Mouse (Mus musculus) liver, embryonic 14.5 days (tissue): ENCODE data around the gene Stag1. TPM values are rescaled to one million over a fixed set of nuclear protein-coding genes. Genes with fewer than 3 reads are reported as not detected.

ENCODE experiments used
- ATAC-seq: fragments of 200-750 bp; cut with Nextera tagmentation; 2 replicates; pipeline ENCODE4 v1.8.0; 2017; ENCODE audit warnings: moderate number of reproducible peaks, mild to moderate bottlenecking, moderate library complexity; ENCODE audit not compliant: insufficient read depth
- DNase-seq, 3 experiments: peaks; one replicate each; pipeline ENCODE4 v3.0.0-alpha.2; 2012 to 2013; ENCODE audit warnings: low read depth in 3 of 3, low spot score in 3 of 3
- H3K27ac ChIP-seq: fragments of 300-500 bp; sonication (generic); 2 replicates; pipeline ENCODE4 v1.5.1; 2014; ENCODE audit warnings: moderate library complexity, mild to moderate bottlenecking, control low read depth, inconsistent platforms
- H3K27me3 ChIP-seq: fragments of 300-500 bp; sonication (generic); 2 replicates; pipeline ENCODE4 v1.6.1; 2014; ENCODE audit warnings: mild to moderate bottlenecking, low read length, moderate library complexity; ENCODE audit not compliant: control insufficient read depth, insufficient read depth
- H3K36me3 ChIP-seq: fragments of 300-500 bp; sonication (generic); replicated peaks from 2 replicates; pipeline ENCODE4 v1.6.1; 2014; ENCODE audit warnings: low read depth; ENCODE audit not compliant: control insufficient read depth, insufficient read depth
- H3K4me1 ChIP-seq, 2 experiments: fragments of 200-500 bp in 1 of 2; fragments of 300-500 bp in 1 of 2; sonication (generic) in 1 of 2; replicated peaks; 2 replicates each; pipeline ENCODE4 v1.6.1; 2012 to 2014; ENCODE audit warnings: antibody characterized with exemption in 1 of 2, inconsistent platforms in 1 of 2, low read length in 1 of 2; ENCODE audit not compliant: control insufficient read depth in 2 of 2, insufficient read depth in 2 of 2
- H3K4me2 ChIP-seq: fragments of 300-500 bp; sonication (generic); 2 replicates; pipeline ENCODE4 v1.6.1; 2014; ENCODE audit warnings: low read depth, mild to moderate bottlenecking, control low read depth, moderate library complexity
- H3K4me3 ChIP-seq, 2 experiments: fragments of 200-500 bp in 1 of 2; fragments of 300-500 bp in 1 of 2; sonication (generic) in 1 of 2; 2 replicates each; pipeline ENCODE4 v1.5.1; 2012 to 2014; ENCODE audit warnings: low read depth in 2 of 2, low read length in 2 of 2, mild to moderate bottlenecking in 2 of 2, control low read depth in 1 of 2, inconsistent platforms in 1 of 2, moderate library complexity in 1 of 2; ENCODE audit not compliant: insufficient read depth in 1 of 2
- H3K9ac ChIP-seq: fragments of 300-500 bp; sonication (generic); replicated peaks from 2 replicates; pipeline ENCODE4 v1.6.1; 2014; ENCODE audit warnings: mild to moderate bottlenecking, control low read depth, moderate library complexity
- H3K9me3 ChIP-seq: fragments of 300-500 bp; sonication (generic); 2 replicates; pipeline ENCODE4 v1.6.1; 2016; ENCODE audit warnings: low read length, mixed read lengths; ENCODE audit not compliant: control insufficient read depth
- CTCF ChIP-seq: IDR thresholded peaks from 2 replicates; pipeline ENCODE4 v1.5.1; 2016; ENCODE audit warnings: antibody characterized with exemption, low read depth, control low read depth
- EP300 ChIP-seq: IDR thresholded peaks from 2 replicates; pipeline ENCODE4 v1.6.1; 2016; ENCODE audit warnings: antibody characterized with exemption, low read depth
- WGBS: fragments of 180-500 bp; shearing (Covaris S2); extraction: QIAGEN DNeasy Blood & Tissue Kit; methylation state at CpG from one replicate; pipeline ENCODE4 v1.1.7; 2014; ENCODE audit not compliant: insufficient replicate concordance; 5-methylcytosine and 5-hydroxymethylcytosine counted together
- polyA plus RNA-seq, 2 experiments: library from polyadenylated mRNA; depleted of rRNA in 1 of 2; stranded (reverse) in 1 of 2; unstranded in 1 of 2; fragments of >200 nt; fragmentation: Nextera tagmentation in 1 of 2; extraction: Ambion mirVana in 1 of 2; gene quantifications; 2 replicates each; pipeline versions ENCODE4 v1.2.1 to v1.2.3; 2012 to 2014

Gene Stag1
- polyA plus RNA-seq, 2 experiments, result 11.6 to 18.2 TPM

DNA sequence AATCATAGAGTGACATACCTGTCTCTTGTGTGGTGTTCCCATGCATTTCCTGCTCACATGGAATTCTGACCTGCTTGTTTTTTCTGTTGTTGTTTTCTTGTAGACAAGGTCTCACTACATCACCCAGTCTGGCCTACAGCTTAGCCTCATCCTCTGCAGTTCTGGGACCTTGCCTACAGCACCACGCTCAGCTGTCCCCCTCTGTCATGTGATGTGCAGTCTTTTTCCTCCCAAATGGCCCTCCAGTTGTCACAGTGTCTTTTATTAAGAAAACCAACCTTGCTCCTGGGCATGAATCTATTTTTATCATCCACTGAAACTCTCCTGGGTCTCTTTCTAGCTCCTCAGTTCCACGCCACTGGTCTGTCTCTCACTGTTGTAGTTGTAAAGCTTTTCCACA lies 394.6 kb downstream of the Stag1 start:
- no peak for ATAC-seq
- peaks cover 2 to 8% of the 10 kb centered on the region in 2 experiments; a peak in 2 of 4 replicates for H3K4me1 ChIP-seq
- H3K9ac ChIP-seq, result no peak overlapping the region
- H3K4me3 ChIP-seq, result no peak overlapping the region
- TF ChIP-seq CTCF, result no peak
- no peak for TF ChIP-seq EP300
- H3K27ac ChIP-seq, result no peak overlapping the region
- DNase-seq, result no peak
- H3K4me2 ChIP-seq, result no peak overlapping the region
- H3K36me3 ChIP-seq, result no peaks in the 10 kb centered on the region
- no peaks in the 10 kb centered on the region for H3K9me3 ChIP-seq
- no peaks in the 10 kb centered on the region for H3K27me3 ChIP-seq
- WGBS, result 85% methylated on average over 2 of the region's 2 CpGs

DNA sequence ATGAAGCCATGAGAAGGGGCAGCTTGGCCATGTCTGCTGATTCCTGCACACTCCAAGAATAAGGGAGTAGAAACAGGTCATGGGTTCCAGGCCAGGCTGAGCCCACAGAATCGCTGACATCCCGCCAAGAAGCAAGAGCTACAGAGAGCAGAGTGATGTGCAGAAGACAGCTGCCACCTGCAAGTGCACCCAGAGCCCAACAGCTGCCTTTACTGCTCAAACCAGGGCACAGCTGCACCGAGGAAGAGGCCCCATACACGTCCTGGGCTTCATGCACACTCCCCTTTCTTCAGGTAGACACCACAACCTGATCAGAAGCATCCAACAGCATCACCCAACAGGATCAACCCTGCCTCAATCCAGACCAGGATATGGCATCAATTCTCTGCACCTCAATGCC lies 396.3 kb downstream of the Stag1 start:
- no peaks in the 10 kb centered on the region for H3K36me3 ChIP-seq
- H3K27ac ChIP-seq, result no peak overlapping the region
- H3K9me3 ChIP-seq, result no peaks in the 10 kb centered on the region
- TF ChIP-seq CTCF, result no peak
- TF ChIP-seq EP300, result no peak
- no peak for ATAC-seq
- H3K4me3 ChIP-seq, result no peak overlapping the region
- no peak overlapping the region for H3K4me2 ChIP-seq
- no peak for DNase-seq
- H3K27me3 ChIP-seq, result no peaks in the 10 kb centered on the region
- 0 out of 4 replicates have a peak, but pooled peaks cover 0 to 3% of the 10 kb centered on the region in 2 experiments for H3K4me1 ChIP-seq
- no peak overlapping the region for H3K9ac ChIP-seq
- 82% methylated on average over 4 of the region's 4 CpGs for WGBS

DNA sequence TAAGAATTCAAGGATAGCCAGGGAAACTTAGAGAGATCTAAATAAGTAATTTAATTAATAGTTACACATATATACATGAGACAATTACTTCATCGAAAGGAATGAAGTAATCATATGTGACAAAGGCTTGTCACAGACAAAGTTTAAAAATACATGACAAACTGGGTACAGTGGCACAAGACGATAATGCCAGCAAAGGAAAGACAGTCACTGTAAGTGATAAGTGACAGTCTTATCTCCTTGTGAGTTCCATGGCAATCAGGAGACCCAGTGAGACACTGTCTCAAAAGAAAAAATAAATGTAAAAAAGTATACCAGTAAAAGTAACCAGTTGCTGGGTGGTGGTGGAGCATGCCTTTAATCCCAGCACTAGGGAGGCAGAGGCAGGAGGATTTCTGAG lies 399.5 kb downstream of the Stag1 start:
- H3K4me3 ChIP-seq, result no peak overlapping the region
- no peak overlapping the region for H3K9ac ChIP-seq
- ATAC-seq (peak; percentile 52), DNase-seq (no peak)
- no peak overlapping the region for H3K27ac ChIP-seq
- H3K27me3 ChIP-seq, result no peaks in the 10 kb centered on the region
- TF ChIP-seq EP300 (peak; percentile 36), CTCF (no peak)
- WGBS, result 38% methylated on average over 2 of the region's 2 CpGs
- no peak overlapping the region for H3K4me2 ChIP-seq
- no peaks in the 10 kb centered on the region for H3K9me3 ChIP-seq
- no peaks in the 10 kb centered on the region for H3K36me3 ChIP-seq
- H3K4me1 ChIP-seq, result 0 out of 4 replicates have a peak, but pooled peaks cover 0 to 3% of the 10 kb centered on the region in 2 experiments

DNA sequence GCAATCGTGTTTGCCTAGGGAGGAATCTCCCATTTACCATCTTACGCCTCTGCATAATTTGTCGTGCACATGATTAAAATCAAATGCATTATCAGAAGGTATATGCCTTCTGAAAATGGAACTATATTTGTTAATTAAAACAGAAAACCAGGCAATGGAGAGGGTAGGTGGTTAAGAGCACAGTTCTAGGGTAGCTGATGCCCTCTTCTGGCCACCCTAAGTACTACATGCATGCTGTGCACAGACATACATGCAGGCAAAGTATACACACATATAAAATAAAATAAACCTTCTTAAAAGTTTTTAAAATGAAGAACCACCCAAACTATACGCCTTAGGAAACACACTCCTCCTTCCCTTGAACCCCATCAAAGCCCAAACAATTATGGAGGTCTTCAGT lies 404.5 kb downstream of the Stag1 start:
- peak in 1 of 3 experiments; percentile 11 for DNase-seq
- TF ChIP-seq CTCF (peak; percentile 71), EP300 (no peak)
- WGBS, result 80% methylated on average over 4 of the region's 4 CpGs

DNA sequence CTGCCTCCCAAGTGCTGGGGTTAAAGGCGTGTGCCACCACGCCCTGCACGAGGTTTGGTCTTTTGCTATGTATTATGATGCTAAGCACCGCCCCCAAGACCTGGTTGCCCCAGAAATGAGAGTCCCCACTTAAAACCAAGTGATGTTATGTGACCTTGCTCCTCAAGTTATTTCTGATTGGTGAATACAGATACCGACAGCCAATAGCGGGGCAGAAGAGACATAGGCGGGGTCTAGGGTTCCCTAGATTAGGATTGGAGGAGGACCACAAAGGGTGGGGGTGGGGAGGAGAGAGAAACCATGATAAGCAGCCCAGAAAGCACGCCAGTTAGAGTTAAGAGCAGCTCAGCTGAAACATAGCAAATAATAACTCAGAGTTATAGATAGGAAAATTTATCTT lies 405.2 kb downstream of the Stag1 start:
- no peak for ATAC-seq
- H3K9me3 ChIP-seq, result no peaks in the 10 kb centered on the region; the same call in 1 of the 2 replicates
- DNase-seq, result no peak
- no peaks in the 10 kb centered on the region for H3K27me3 ChIP-seq
- H3K27ac ChIP-seq, result no peak overlapping the region
- 83% methylated on average over 8 of the region's 8 CpGs for WGBS
- H3K9ac ChIP-seq, result no peak overlapping the region
- H3K4me3 ChIP-seq, result no peak overlapping the region
- H3K4me1 ChIP-seq, result no peaks in the 10 kb centered on the region
- no peak overlapping the region for H3K4me2 ChIP-seq
- no peak for TF ChIP-seq EP300
- TF ChIP-seq CTCF, result no peak
- no peaks in the 10 kb centered on the region for H3K36me3 ChIP-seq

More for the DNA sequence above, 404.5 kb downstream of the Stag1 start:
- no peaks in the 10 kb centered on the region for H3K4me1 ChIP-seq
- H3K4me3 ChIP-seq, result no peak overlapping the region
- no peak overlapping the region for H3K9ac ChIP-seq
- H3K36me3 ChIP-seq, result no peaks in the 10 kb centered on the region
- no peak overlapping the region for H3K4me2 ChIP-seq
- no peak for ATAC-seq
- H3K27ac ChIP-seq, result no peak overlapping the region
- no peaks in the 10 kb centered on the region for H3K27me3 ChIP-seq
- H3K9me3 ChIP-seq, result no peaks in the 10 kb centered on the region; the same call in 1 of the 2 replicates
